In genomic region chr5:123067395-123067995, GRCm38 (mm10) we compare ENCODE assay signal across 7 mouse cellular contexts. TPM values are rescaled to one million over a fixed set of nuclear protein-coding genes. Genes with fewer than 3 reads are reported as not detected.
A peak's percentile ranks its signal among the peaks of the same experiment; 100 is the strongest.
DNase-seq lines count a peak whose midpoint lies in the region; ATAC-seq lines count a peak whose summit lies in the region.

No protein-coding gene starts in this region.

- no peaks in the 10 kb centered on the region for H3K9me3 ChIP-seq in neural tube, embryonic 13.5 days
- H3K9me3 ChIP-seq in embryonic facial prominence, embryonic 15.5 days (replicated peaks): no peaks in the 10 kb centered on the region
- H3K9me3 ChIP-seq in kidney, embryonic 16.5 days (ENCODE audit: low read length): no peaks in the 10 kb centered on the region

- 0 out of 2 replicates have a peak, but pooled peaks have one; percentile 15 for ATAC-seq in neural tube, embryonic 13.5 days (ENCODE audit: low read depth)
- peak; percentile 61 for ATAC-seq in embryonic facial prominence, embryonic 15.5 days (ENCODE audit: insufficient number of reproducible peaks, low FRiP score, low TSS enrichment, low read depth)
- ATAC-seq in kidney, embryonic 16.5 days (ENCODE audit: low FRiP score, low TSS enrichment): peak; percentile 71

- DNase-seq in neural tube, embryonic 10.5 days (ENCODE audit: extremely low spot score, low spot score): no peak
- DNase-seq in splenic B cell, adult 2 months (ENCODE audit: low read depth, low spot score): peak; percentile 75
- no peak for DNase-seq in ovary, postnatal 14 days (ENCODE audit: low spot score)
- DNase-seq in cerebellum, postnatal 25 days: no peak

- H3K4me3 ChIP-seq in neural tube, embryonic 13.5 days: no peak overlapping the region
- no peak overlapping the region for H3K4me3 ChIP-seq in embryonic facial prominence, embryonic 15.5 days (replicated peaks)
- H3K4me3 ChIP-seq in kidney, embryonic 16.5 days (ENCODE audit: low read length): no peak overlapping the region

- no peaks in the 10 kb centered on the region for H3K27me3 ChIP-seq in neural tube, embryonic 13.5 days
- H3K27me3 ChIP-seq in embryonic facial prominence, embryonic 15.5 days: no peaks in the 10 kb centered on the region
- no peaks in the 10 kb centered on the region for H3K27me3 ChIP-seq in kidney, embryonic 16.5 days (ENCODE audit: insufficient read depth, low read length)
- H3K27me3 ChIP-seq in splenic B cell, adult 2 months (ENCODE audit: control insufficient read depth, insufficient read depth, low read length, poor library complexity, severe bottlenecking): no peaks in the 10 kb centered on the region

- no peaks in the 10 kb centered on the region for H3K36me3 ChIP-seq in neural tube, embryonic 13.5 days
- H3K36me3 ChIP-seq in embryonic facial prominence, embryonic 15.5 days: no peaks in the 10 kb centered on the region
- H3K36me3 ChIP-seq in kidney, embryonic 16.5 days (ENCODE audit: insufficient read depth, low read length): no peaks in the 10 kb centered on the region
- no peaks in the 10 kb centered on the region for H3K36me3 ChIP-seq in splenic B cell, adult 2 months (ENCODE audit: control insufficient read depth, insufficient read depth, low read length, poor library complexity, severe bottlenecking)

- H3K9ac ChIP-seq in neural tube, embryonic 13.5 days: no peak overlapping the region
- H3K9ac ChIP-seq in embryonic facial prominence, embryonic 15.5 days: no peak overlapping the region
- H3K9ac ChIP-seq in kidney, embryonic 16.5 days (replicated peaks; ENCODE audit: low read length): no peak overlapping the region

- 25% methylated on average over 6 of the region's 6 CpGs for WGBS in neural tube, embryonic 13.5 days
- 18% methylated on average over 6 of the region's 6 CpGs for WGBS in embryonic facial prominence, embryonic 15.5 days
- WGBS in kidney, embryonic 16.5 days: 9% methylated on average over 6 of the region's 6 CpGs

- no peak overlapping the region for H3K4me2 ChIP-seq in neural tube, embryonic 13.5 days
- H3K4me2 ChIP-seq in embryonic facial prominence, embryonic 15.5 days (replicated peaks): no peak overlapping the region
- 0 out of 2 replicates have a peak overlapping the region, but pooled peaks have one; percentile 5 for H3K4me2 ChIP-seq in kidney, embryonic 16.5 days (replicated peaks; ENCODE audit: low read depth, low read length)

- H3K4me1 ChIP-seq in neural tube, embryonic 13.5 days (replicated peaks): no peaks in the 10 kb centered on the region
- H3K4me1 ChIP-seq in embryonic facial prominence, embryonic 15.5 days: no peaks in the 10 kb centered on the region
- H3K4me1 ChIP-seq in kidney, embryonic 16.5 days (ENCODE audit: insufficient read depth, low read length): no peaks in the 10 kb centered on the region

- no peak overlapping the region for H3K27ac ChIP-seq in neural tube, embryonic 13.5 days (replicated peaks)
- no peak overlapping the region for H3K27ac ChIP-seq in embryonic facial prominence, embryonic 15.5 days (replicated peaks)
- H3K27ac ChIP-seq in kidney, embryonic 16.5 days (ENCODE audit: low read length): no peak overlapping the region

RNA-seq across cellular contexts. Expression of gene Tmem120b, which starts 0.7 kb away (rescaled TPM):
- polyA plus RNA-seq in neural tube, embryonic 13.5 days (2015; fragmentation: Nextera tagmentation; extraction: Ambion mirVana): 18.2 and 20.5 TPM in 2 replicates
- polyA plus RNA-seq in embryonic facial prominence, embryonic 15.5 days (2015; fragmentation: Nextera tagmentation; extraction: Ambion mirVana): 19.4 and 21.2 TPM in 2 replicates
- 16.8 and 20.0 TPM in 2 replicates for polyA plus RNA-seq in kidney, embryonic 16.5 days (2015; fragmentation: Nextera tagmentation; extraction: Ambion mirVana)

RNA-seq across cellular contexts. Expression of gene Morn3, which starts 20.7 kb away (rescaled TPM):
- 0.67 and 1.0 TPM in 2 replicates for polyA plus RNA-seq in neural tube, embryonic 13.5 days (2015; fragmentation: Nextera tagmentation; extraction: Ambion mirVana)
- polyA plus RNA-seq in embryonic facial prominence, embryonic 15.5 days (2015; fragmentation: Nextera tagmentation; extraction: Ambion mirVana): 4.7 and 11.2 TPM in 2 replicates
- polyA plus RNA-seq in kidney, embryonic 16.5 days (2015; fragmentation: Nextera tagmentation; extraction: Ambion mirVana): 0.56 TPM in 1 of 2 replicates, not detected in the other

RNA-seq across cellular contexts. Expression of gene Orai1, which starts 52.6 kb away (rescaled TPM):
- polyA plus RNA-seq in neural tube, embryonic 13.5 days (2015; fragmentation: Nextera tagmentation; extraction: Ambion mirVana): 12.9 and 13.1 TPM in 2 replicates
- 16.8 and 17.3 TPM in 2 replicates for polyA plus RNA-seq in embryonic facial prominence, embryonic 15.5 days (2015; fragmentation: Nextera tagmentation; extraction: Ambion mirVana)
- 17.5 and 22.1 TPM in 2 replicates for polyA plus RNA-seq in kidney, embryonic 16.5 days (2015; fragmentation: Nextera tagmentation; extraction: Ambion mirVana)

Comparison
In these comparisons a context has a peak if more than half of its experiments do, and no peak if none do; other contexts are left out.
1. ATAC-seq: peak in every context shown above with its lines; median percentile 71 in kidney, embryonic 16.5 days; 61 in embryonic facial prominence, embryonic 15.5 days; 15 in neural tube, embryonic 13.5 days.